Mouse (Mus musculus) cerebellum, adult 2 months (tissue): ENCODE measurements at regions not wholly inside any gene's neighbourhood (a gene's known extent, or its start where the extent isn't known, plus 50 kb on each side); places are given as distances from the start of the nearest gene placed in this dataset.

Source experiments
- DNase-seq, 2 experiments: peaks; one replicate each; pipeline ENCODE4 v3.0.0; 2021
- H3K27ac ChIP-seq: fragments of 200-500 bp; 2 replicates; pipeline ENCODE4 v1.5.1; 2012; ENCODE audit warnings: low read length, control low read depth, inconsistent platforms; ENCODE audit not compliant: insufficient read depth
- H3K27me3 ChIP-seq: fragments of 200-500 bp; 2 replicates; pipeline ENCODE4 v1.6.1; 2012; ENCODE audit warnings: inconsistent platforms, mild to moderate bottlenecking, low read length, moderate library complexity; ENCODE audit not compliant: control insufficient read depth, insufficient read depth
- H3K4me1 ChIP-seq: fragments of 200-500 bp; 2 replicates; pipeline ENCODE4 v1.6.1; 2011; ENCODE audit warnings: low read length; ENCODE audit not compliant: control insufficient read depth, insufficient read depth
- H3K4me3 ChIP-seq: fragments of 200-500 bp; replicated peaks from 2 replicates; pipeline ENCODE3; 2011; ENCODE audit warnings: mild to moderate bottlenecking, low read depth, low read length, control low read depth; ENCODE audit not compliant: insufficient read depth
- CTCF ChIP-seq: fragments of 200-500 bp; IDR thresholded peaks from 2 replicates; pipeline ENCODE4 v1.5.1; 2011; ENCODE audit warnings: low read depth, mild to moderate bottlenecking, control low read depth, low read length, moderate library complexity, borderline replicate concordance; ENCODE audit not compliant: insufficient read depth
- POLR2A ChIP-seq: fragments of 200-500 bp; IDR thresholded peaks from 2 replicates; pipeline ENCODE4 v1.6.1; 2011; ENCODE audit warnings: low read length, control low read depth, borderline replicate concordance; ENCODE audit not compliant: insufficient read depth
- WGBS: fragments of 180-500 bp; shearing (Covaris S2); methylation state at CpG from one replicate; pipeline ENCODE4 v1.1.7; 2018; 5-methylcytosine and 5-hydroxymethylcytosine counted together

DNA sequence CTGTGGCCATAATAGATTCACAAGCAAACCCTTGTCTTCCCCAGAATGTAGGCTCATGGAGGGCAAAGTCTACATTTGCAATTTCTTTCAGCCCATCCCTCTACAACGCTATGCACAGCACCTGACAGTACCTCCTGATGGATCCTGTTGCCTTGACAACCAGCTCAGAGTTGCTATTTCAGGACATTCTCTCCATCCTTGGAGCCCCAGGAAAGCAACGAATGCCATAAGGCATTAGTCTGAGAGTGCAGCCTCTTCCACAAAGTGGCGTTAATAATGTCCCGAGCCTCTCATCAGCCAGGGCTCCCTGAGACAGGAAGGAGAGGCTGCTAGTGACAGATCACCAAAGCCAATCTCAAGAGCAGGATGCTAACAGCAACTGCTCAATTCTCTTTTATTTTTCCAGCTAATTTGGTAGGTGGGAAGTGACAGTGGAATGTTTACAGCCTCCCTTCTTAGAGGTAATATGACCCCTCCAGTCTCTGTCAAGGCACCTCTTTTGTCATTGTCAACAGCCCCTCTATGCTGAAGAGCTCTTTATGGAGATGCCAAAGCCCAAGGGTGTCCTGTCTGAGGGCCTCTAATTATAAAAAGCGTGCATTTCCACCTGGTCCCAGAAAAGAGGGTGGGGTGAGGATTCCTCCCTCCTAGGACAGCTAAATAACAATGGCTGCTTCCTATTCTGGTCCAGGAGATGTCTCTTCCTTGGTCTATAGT lies 174.2 kb upstream of the Castor2 start:
- 6% methylated on average over 5 of the region's 5 CpGs for WGBS
- Histone ChIP-seq H3K27me3 (no peaks in the 10 kb centered on the region), H3K4me3 (no peak overlapping the region), H3K27ac (peak overlapping the region; percentile 84), H3K4me1 (peaks cover 30% of the 10 kb centered on the region; the same call in 1 of the 2 replicates)
- no peak for TF ChIP-seq CTCF
- peak; percentile 32; the same call in 1 of the 2 replicates for TF ChIP-seq POLR2A
- peak; percentile 69 to 88 for DNase-seq

DNA sequence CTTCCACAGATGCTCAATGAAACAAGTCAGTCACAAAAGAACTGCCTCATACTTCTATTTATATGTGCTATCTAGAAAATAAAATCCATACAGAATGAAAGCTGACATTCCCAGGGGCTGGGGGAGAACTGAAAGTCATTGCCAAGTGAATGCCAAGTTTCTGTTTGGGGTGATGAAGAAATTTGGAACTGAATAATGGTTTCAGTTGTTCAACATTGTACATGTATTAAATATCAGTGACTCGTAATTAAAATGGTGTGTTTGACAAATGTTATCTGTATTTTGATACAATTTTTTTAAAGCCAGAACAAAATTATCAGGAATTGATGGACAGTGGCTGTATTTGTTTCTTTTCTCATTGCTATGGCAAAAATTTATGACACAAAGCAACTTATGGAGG lies 177.3 kb upstream of the Castor2 start:
- H3K4me3 ChIP-seq, result no peak overlapping the region
- TF ChIP-seq CTCF, result no peak
- no peak for TF ChIP-seq POLR2A
- no peak for DNase-seq
- WGBS, result 93% methylated on average over 1 of the region's 1 CpGs
- H3K27ac ChIP-seq, result no peak overlapping the region
- no peaks in the 10 kb centered on the region for H3K27me3 ChIP-seq
- peaks cover 22% of the 10 kb centered on the region; the same call in 1 of the 2 replicates for H3K4me1 ChIP-seq

DNA sequence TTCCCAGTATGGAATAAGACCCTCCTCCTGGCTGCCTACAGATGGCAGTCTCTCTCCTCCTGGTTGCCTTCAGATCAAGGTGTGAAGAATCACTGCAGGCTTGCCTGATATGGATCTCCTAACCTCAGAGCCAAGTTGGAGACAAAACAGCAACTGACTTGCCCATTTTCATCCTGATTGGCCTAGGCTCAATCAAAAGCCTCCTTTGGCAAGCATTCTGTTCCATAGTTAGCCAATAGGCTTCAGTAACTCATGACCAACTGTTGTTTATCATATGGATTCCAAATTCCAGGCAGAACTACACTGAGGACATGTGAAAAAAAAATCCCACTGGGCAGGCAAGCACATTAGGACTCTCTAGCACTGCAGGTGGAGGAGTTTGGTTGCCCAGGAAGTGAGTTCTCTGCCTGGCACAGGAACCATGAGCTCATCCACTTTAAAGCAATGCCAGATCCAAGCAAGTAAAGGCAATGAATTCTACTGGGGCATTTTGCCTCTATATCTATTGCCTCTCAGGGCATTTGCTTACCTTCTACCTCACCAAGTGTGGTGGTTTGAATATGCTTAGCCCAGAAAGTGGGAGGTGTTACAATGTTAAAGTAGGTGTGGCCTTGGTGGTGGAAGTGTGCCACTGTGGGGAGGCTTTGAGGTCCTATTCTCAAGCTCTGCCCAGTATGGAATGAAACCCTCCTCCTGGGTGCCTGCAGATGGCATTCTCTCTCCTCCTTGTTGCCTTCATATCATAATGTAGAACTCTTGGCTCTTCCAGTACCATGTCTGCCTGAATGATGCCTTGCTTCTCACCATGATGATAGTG lies 183.6 kb upstream of the Castor2 start:
- Histone ChIP-seq H3K4me3 (no peak overlapping the region), H3K27ac (peak overlapping the region; percentile 70), H3K4me1 (peaks cover 3% of the 10 kb centered on the region; the same call in 1 of the 2 replicates), H3K27me3 (no peaks in the 10 kb centered on the region)
- peak; percentile 67 to 91 for DNase-seq
- peak; percentile 70 for TF ChIP-seq CTCF
- no peak for TF ChIP-seq POLR2A

- H3K4me1 ChIP-seq, result no peaks in the 10 kb centered on the region
- H3K27me3 ChIP-seq, result no peaks in the 10 kb centered on the region
- WGBS, result 42% methylated on average over 3 of the region's 3 CpGs
- TF ChIP-seq CTCF, result no peak
- no peak overlapping the region for H3K27ac ChIP-seq
- no peak overlapping the region for H3K4me3 ChIP-seq
- DNase-seq, result no peak
Observed at GRCm38 (mm10) chr5:133907442-133907841, 192.1 kb upstream of the Castor2 start.

DNA sequence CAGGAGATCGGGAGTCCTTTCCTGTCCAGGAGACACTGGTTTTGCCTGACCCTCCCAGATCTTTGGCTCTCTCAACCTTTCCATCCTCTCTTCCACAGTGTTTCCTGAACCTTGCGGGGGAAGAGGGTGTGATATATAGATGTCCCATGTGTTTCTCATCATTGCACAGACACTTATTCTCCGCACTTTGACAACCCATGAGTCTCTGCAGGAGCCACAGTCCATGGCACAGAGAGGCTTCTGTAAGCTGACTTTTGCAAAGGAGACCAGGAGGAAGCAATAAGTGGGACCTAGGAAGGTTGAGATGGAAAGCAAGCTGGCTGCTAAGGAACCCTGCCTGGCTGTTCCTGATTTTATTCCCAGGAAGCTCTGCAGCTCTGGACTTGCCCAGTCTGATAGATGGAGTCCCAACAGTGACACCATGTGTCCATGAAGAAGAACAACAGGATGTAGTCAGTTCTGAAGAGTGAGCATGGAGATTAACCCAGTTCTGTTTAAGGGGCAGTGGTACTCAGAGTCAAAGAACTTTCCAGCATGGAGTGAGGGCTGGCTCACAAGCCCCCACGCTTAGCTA lies 201.4 kb upstream of the Castor2 start:
- no peaks in the 10 kb centered on the region for H3K27me3 ChIP-seq
- H3K4me3 ChIP-seq, result no peak overlapping the region
- peak; percentile 73 for TF ChIP-seq CTCF
- no peak for TF ChIP-seq POLR2A
- 0 out of 2 replicates have a peak, but pooled peaks cover 3% of the 10 kb centered on the region for H3K4me1 ChIP-seq
- WGBS, result 57% methylated on average over 4 of the region's 4 CpGs
- DNase-seq, result peak; percentile 57 to 75
- no peak overlapping the region for H3K27ac ChIP-seq

DNA sequence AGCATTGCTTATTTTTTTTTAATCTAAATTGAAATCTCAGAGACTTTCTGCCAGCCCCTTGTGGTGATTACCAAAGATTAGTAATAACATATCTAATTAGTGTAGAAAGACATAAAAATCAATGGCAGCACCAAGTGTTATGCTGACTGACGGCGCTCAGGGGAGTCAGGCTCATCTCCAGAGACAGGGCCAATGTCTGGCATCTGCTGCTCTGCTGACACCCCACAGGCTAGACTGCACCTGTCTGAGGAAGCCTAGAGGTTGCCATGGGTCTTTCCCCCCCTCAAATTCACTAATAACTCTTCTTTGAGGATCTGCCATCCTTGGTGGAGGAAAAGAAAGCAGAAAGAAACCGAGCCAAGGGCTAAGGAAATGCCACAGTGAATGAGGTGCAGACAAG lies 208.8 kb upstream of the Castor2 start:
- Histone ChIP-seq H3K4me1 (peaks cover 5% of the 10 kb centered on the region; the same call in 1 of the 2 replicates), H3K27ac (no peak overlapping the region), H3K4me3 (no peak overlapping the region), H3K27me3 (no peaks in the 10 kb centered on the region)
- WGBS, result 74% methylated on average over 3 of the region's 3 CpGs
- no peak for DNase-seq
- TF ChIP-seq CTCF (no peak), POLR2A (no peak)

GRCm38 (mm10) chr5:133889841-133890240 lies 209.7 kb upstream of the Castor2 start:
- WGBS, result 4% methylated on average over 8 of the region's 8 CpGs
- TF ChIP-seq POLR2A, result peak; percentile 43; the same call in 1 of the 2 replicates
- TF ChIP-seq CTCF, result no peak
- Histone ChIP-seq H3K27me3 (no peaks in the 10 kb centered on the region), H3K4me3 (no peak overlapping the region), H3K27ac (peak overlapping the region; percentile 31; the same call in 1 of the 2 replicates), H3K4me1 (peaks cover 13% of the 10 kb centered on the region; the same call in 1 of the 2 replicates)
- peak; percentile 91 to 96 for DNase-seq
